ENCODE assay signal across 28 mouse cellular contexts in the genomic region with DNA sequence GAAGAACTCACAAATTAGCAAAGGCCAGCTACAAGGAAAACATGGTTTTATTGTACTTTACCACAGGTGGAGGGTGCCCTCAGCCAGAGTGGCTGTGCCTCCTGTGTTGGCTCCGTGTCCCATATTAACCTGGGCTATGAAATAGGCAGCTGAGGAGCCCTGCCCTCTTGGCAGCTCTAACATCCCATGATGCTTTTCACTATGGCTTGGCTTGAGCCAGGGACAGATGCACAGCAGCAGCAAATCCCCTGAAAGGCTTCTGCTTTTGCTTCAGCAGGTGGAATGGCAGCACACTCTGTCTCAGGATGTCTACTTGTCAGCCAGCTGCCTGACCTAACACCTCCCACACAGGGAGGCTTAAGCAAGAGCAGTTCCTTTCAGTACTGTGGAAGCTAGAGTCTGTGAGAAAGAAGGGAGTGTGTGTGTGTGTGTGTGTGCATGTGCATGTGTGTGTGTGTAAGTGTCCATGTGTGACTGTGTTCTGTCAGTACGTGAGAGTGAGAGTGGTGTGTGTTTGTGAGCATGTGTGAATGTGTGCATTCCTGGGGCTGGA. TPM values are rescaled to one million over a fixed set of nuclear protein-coding genes. Genes with fewer than 3 reads are reported as not detected.
A peak's percentile ranks its signal among the peaks of the same experiment; 100 is the strongest.
DNase-seq lines count a peak whose midpoint lies in the region; ATAC-seq and TF ChIP-seq lines count a peak whose summit lies in the region.
"Not testable (repeated sequence)": the region's sequence is repeated elsewhere in the genome, so short reads cannot be mapped to it uniquely, and the experiment has no call there.
"Had no signal": no experiment of that assay in that cellular context is flagged by ENCODE, and none has a peak within 500 bp of the region (broad histone marks: within the 10 kb centered on the region; RNA-seq: fewer than 3 reads in every experiment).

No protein-coding gene starts in this region.

- not testable (repeated sequence) for TF ChIP-seq CTCF in intestine, postnatal 0 days (IDR thresholded peaks at IDR 0.05; ENCODE audit: low read depth)

- H3K36me3 ChIP-seq in embryonic facial prominence, embryonic 14.5 days (ENCODE audit: control insufficient read depth, insufficient read depth, low read length); intestine, postnatal 0 days (ENCODE audit: control insufficient read depth, insufficient read depth): not testable (repeated sequence)

- not testable (repeated sequence) for H3K9ac ChIP-seq in embryonic facial prominence, embryonic 14.5 days (ENCODE audit: low read depth, low read length); intestine, postnatal 0 days (ENCODE audit: low read depth, low read length)

- not testable (repeated sequence) for DNase-seq in embryonic facial prominence, embryonic 14.5 days (ENCODE audit: low spot score)
- DNase-seq in frontal cortex, adult 2 months (ENCODE audit: extremely low spot score in 1 of 2, low spot score in 1 of 2): peak; percentile 33 to 38
- DNase-seq in heart, adult 11 months: peak; percentile 87
- DNase-seq in left cerebral cortex, postnatal 25 days (ENCODE audit: low spot score in 2 of 2): peak; percentile 24 to 50
- DNase-seq in right cerebral cortex, adult 2 months (ENCODE audit: low spot score in 2 of 2): peak; percentile 25 to 44

- not testable (repeated sequence) for H3K4me3 ChIP-seq in embryonic facial prominence, embryonic 14.5 days (ENCODE audit: low read depth, low read length); intestine, postnatal 0 days (ENCODE audit: low read depth, low read length)

- not testable (repeated sequence) for H3K27me3 ChIP-seq in embryonic facial prominence, embryonic 14.5 days (replicated peaks; ENCODE audit: control insufficient read depth, insufficient read depth, low read length); intestine, postnatal 0 days (replicated peaks; ENCODE audit: control insufficient read depth, insufficient read depth, low read length)

- not testable (repeated sequence) for H3K9me3 ChIP-seq in embryonic facial prominence, embryonic 14.5 days (ENCODE audit: control insufficient read depth, low read length); intestine, postnatal 0 days (ENCODE audit: control insufficient read depth)

- ATAC-seq in embryonic facial prominence, embryonic 14.5 days (ENCODE audit: low read depth): peak; percentile 12; the same call in 1 of the 2 replicates
- 0 out of 2 replicates have a peak, but pooled peaks have one; percentile 22 for ATAC-seq in intestine, postnatal 0 days
- peak; percentile 44; the same call in 1 of the 2 replicates for ATAC-seq in megakaryocyte progenitor cell, adult 5-6 weeks (replicated peaks; ENCODE audit: poor library complexity)

- H3K4me1 ChIP-seq in embryonic facial prominence, embryonic 14.5 days (ENCODE audit: control insufficient read depth, insufficient read depth, low read length); intestine, postnatal 0 days (replicated peaks; ENCODE audit: control insufficient read depth, insufficient read depth, low read length): not testable (repeated sequence)

- 85% methylated on average over 2 of the region's 2 CpGs for WGBS in embryonic facial prominence, embryonic 14.5 days
- 52% methylated on average over 2 of the region's 2 CpGs for WGBS in intestine, postnatal 0 days

- intact Hi-C loops in left cerebral cortex, postnatal 25 days (cut with DNase I): not testable (repeated sequence)

- H3K4me2 ChIP-seq in embryonic facial prominence, embryonic 14.5 days (ENCODE audit: low read depth, low read length); intestine, postnatal 0 days (replicated peaks; ENCODE audit: low read depth): not testable (repeated sequence)

- not testable (repeated sequence) for H3K27ac ChIP-seq in embryonic facial prominence, embryonic 14.5 days (replicated peaks; ENCODE audit: low read depth, low read length); intestine, postnatal 0 days (ENCODE audit: low read depth, low read length)

RNA-seq across cellular contexts. Expression of gene Neu4, which starts 14.2 kb away (rescaled TPM):
- polyA plus RNA-seq in embryonic facial prominence, embryonic 14.5 days (2014; fragmentation: Nextera tagmentation; extraction: Ambion mirVana): not detected in 2 replicates
- 8.0 and 8.2 TPM in 2 replicates for polyA plus RNA-seq in frontal cortex, adult 2 months (2012; rRNA removed)
- not detected in 2 replicates for polyA plus RNA-seq in intestine, postnatal 0 days (2015; fragmentation: Nextera tagmentation; extraction: Ambion mirVana)
- total RNA-seq in left cerebral cortex, postnatal 25 days (2021): 10 to 100 TPM in 1 of 2 experiments, 1 to 10 TPM in 1; 7.6 to 11.1 TPM
- total RNA-seq in megakaryocyte progenitor cell, adult 5-6 weeks (2015): not detected in 2 replicates
- total RNA-seq in megakaryocyte progenitor cell, adult 5-6 weeks (2017): not detected in 2 replicates
- total RNA-seq: adrenal gland, adult 18-20 months; adrenal gland, postnatal 10 days; adrenal gland, postnatal 36 days; CH12.LX; gastrocnemius, adult 18-20 months; gastrocnemius, postnatal 10 days; gastrocnemius, postnatal 36 days; heart, adult 18-20 months; heart, postnatal 14 days; heart, postnatal 4 days had no signal
- polyA plus RNA-seq: embryonic facial prominence, embryonic 12.5 days; erythroblast, embryonic 14.5 days; forebrain, embryonic 12.5 days; forebrain, embryonic 16.5 days; G1E; heart, embryonic 16.5 days; hindbrain, embryonic 11.5 days; intestine, embryonic 14.5 days; Patski had no signal

RNA-seq across cellular contexts. Expression of gene Gal3st2c, which starts 15.7 kb away (rescaled TPM):
- 0.04 TPM in 1 of 2 replicates, not detected in the other for polyA plus RNA-seq in embryonic facial prominence, embryonic 14.5 days (2014; fragmentation: Nextera tagmentation; extraction: Ambion mirVana)
- 0.02 TPM in 1 of 2 replicates, not detected in the other for polyA plus RNA-seq in frontal cortex, adult 2 months (2012; rRNA removed)
- 0.07 and 0.08 TPM in 2 replicates for polyA plus RNA-seq in intestine, postnatal 0 days (2015; fragmentation: Nextera tagmentation; extraction: Ambion mirVana)
- not detected for total RNA-seq in left cerebral cortex, postnatal 25 days (2021)
- total RNA-seq in megakaryocyte progenitor cell, adult 5-6 weeks (2015): not detected in 2 replicates
- not detected in 2 replicates for total RNA-seq in megakaryocyte progenitor cell, adult 5-6 weeks (2017)
- total RNA-seq: CH12.LX had no signal
- polyA plus RNA-seq: embryonic facial prominence, embryonic 12.5 days; erythroblast, embryonic 14.5 days; forebrain, embryonic 12.5 days; forebrain, embryonic 16.5 days; G1E; heart, embryonic 13.5 days; hindbrain, embryonic 11.5 days; hindbrain, embryonic 14.5 days; intestine, embryonic 14.5 days had no signal

RNA-seq across cellular contexts. Expression of gene Pdcd1, which starts 46.3 kb away (rescaled TPM):
- 0.25 TPM in 1 of 2 replicates, not detected in the other for polyA plus RNA-seq in embryonic facial prominence, embryonic 14.5 days (2014; fragmentation: Nextera tagmentation; extraction: Ambion mirVana)
- 0.12 and 0.13 TPM in 2 replicates for polyA plus RNA-seq in frontal cortex, adult 2 months (2012; rRNA removed)
- polyA plus RNA-seq in intestine, postnatal 0 days (2015; fragmentation: Nextera tagmentation; extraction: Ambion mirVana): 0.09 and 0.14 TPM in 2 replicates
- total RNA-seq in left cerebral cortex, postnatal 25 days (2021): under 1 TPM in 1 of 2 experiments, not detected in 1; 0.18 TPM
- not detected in 2 replicates for total RNA-seq in megakaryocyte progenitor cell, adult 5-6 weeks (2015)
- not detected in 2 replicates for total RNA-seq in megakaryocyte progenitor cell, adult 5-6 weeks (2017)
- total RNA-seq: gastrocnemius, adult 18-20 months; gastrocnemius, postnatal 10 days; gastrocnemius, postnatal 36 days; heart, postnatal 4 days had no signal
- polyA plus RNA-seq: embryonic facial prominence, embryonic 12.5 days; erythroblast, embryonic 14.5 days; forebrain, embryonic 16.5 days; hindbrain, embryonic 11.5 days; hindbrain, embryonic 14.5 days; Patski had no signal
